Mouse (Mus musculus) bone marrow macrophage, adult 2 months (primary cell): ENCODE measurements around the gene AU022252.

ENCODE experiments used
- CTCF ChIP-seq: IDR thresholded peaks from 2 replicates; pipeline ENCODE4 v1.5.1; 2012; ENCODE audit warnings: low read depth, mild to moderate bottlenecking, low read length, moderate library complexity
- POLR2A ChIP-seq: IDR thresholded peaks from 2 replicates; pipeline ENCODE4 v1.6.1; 2012; ENCODE audit warnings: mild to moderate bottlenecking, low read depth, low read length, borderline replicate concordance

DNA sequence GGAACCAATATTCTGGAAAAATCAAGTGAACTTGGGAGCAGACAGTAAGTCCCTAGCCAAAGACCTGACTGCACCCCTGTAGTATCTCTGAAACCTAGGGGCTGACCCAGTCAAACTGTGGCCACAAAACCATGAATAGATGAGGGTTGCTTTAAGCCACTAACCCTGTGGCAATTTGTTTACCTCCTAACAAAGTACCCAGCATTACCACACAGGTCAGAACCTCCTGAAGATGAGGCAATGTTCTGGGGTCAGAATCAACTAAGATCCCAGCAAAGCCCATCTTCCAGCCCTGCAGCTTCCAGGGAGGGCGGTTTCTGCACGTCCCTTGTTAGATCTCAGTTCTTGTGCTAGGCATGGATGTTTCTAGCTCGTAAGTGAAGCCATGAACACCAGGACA lies 8.0 kb downstream of the AU022252 start:
- TF ChIP-seq POLR2A, result no peak
- TF ChIP-seq CTCF, result no peak
